Mouse (Mus musculus): Measurements from ENCODE around the gene Scp2.
A peak's percentile ranks its signal among the peaks of the same experiment; 100 is the strongest.
"Not testable (repeated sequence)": the region's sequence is repeated elsewhere in the genome, so short reads cannot be mapped to it uniquely, and the experiment has no call there.

The Scp2 gene

DNA sequence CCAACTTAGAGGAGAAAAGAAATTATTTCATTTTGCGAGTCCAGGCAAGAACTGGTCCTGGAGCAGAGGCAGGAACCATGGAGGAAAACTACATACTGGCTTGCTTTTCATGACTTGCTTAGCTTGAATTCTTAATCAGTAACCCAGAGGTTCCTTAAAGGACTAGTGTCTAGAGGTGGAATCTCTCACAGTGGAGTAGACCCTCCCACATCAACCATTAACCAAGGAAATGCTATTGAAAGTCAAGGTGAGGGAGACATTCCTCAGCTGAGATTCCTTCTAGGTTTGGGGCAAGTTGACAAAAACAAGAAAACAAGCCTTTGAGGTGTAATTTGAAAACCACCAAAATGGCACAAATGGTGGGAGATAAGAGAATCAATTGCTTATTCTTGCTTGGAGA, at the start of gene Scp2:
Gene Scp2, minus strand, starts transcription at position 119 of the 400 bp plus-strand sequence.
- no peak for DNase-seq (ENCODE audit: low read depth)

DNA sequence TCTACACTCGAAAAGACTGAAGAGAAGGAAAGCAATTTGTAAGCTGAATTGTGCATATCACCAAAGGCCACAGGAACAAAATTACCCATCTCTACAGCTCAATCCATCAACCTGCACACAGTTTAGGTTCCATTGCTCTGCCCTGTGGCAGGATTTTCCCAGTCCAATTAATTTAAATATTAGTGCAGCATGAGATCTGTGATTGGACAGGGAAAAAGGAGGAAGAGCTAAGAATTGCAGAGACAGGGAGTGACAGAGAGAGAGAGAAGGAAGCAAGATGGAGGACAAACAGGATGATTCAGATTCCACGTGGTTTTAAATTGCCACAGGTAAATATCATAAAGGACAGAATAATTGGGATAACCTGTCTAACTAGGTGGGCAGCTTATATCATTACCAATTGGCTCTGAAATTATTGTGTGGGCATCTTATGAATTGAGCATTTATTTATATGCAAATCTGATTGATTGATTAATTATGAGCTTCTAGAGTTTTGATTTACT, 48.1 kb upstream of the Scp2 start:
- peak; percentile 10 for DNase-seq (ENCODE audit: low read depth)

- DNase-seq (ENCODE audit: low read depth): no peak
These were observed 37.5 kb upstream of the Scp2 start for GRCm38 (mm10) chr4:108182278-108182677.

GRCm38 (mm10) chr4:108168056-108168455, 23.3 kb upstream of the Scp2 start:
- DNase-seq (ENCODE audit: low read depth): no peak

GRCm38 (mm10) chr4:108166874-108167273, 22.1 kb upstream of the Scp2 start:
- DNase-seq (ENCODE audit: low read depth): no peak

DNA sequence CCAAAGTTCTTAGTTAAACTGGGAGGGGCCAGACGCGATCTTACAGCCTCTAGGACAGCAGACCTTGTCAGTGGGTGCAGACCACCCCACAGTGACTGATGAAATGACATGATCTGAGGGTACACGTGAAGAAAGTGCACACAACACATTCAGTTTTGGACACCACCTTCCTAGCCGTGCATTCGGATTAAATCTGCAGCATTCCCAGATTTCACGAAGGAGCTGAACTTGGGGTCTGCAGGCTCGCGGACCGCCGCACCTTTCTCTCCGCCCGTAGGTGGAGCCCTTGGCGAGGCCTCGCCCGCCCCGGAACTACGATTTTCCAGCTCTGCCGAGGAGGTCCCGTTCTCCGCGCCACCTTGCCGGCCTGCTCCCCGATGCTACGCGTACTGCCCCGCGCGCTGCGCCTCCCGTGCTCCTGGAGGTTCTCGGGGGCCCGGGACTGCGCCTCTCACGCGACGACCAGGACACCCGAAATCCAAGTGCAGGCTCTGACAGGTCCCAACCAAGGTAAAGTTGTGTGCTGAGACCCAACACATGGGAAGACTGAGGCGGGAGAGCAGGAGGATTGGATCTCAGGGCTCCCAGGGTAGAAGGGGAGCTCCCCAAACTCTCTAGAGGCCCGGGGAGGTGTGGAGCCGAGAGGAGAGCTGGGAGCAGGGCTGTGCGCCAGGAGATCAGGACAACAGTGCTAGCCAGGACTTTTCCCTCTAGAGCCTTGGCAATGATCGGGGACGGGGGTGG, 20.5 kb upstream of the Scp2 start, which contains the start of gene Echdc2:
Gene Echdc2, plus strand, starts transcription at position 286 of the 744 bp plus-strand sequence.
- no peak for DNase-seq (ENCODE audit: low read depth)

DNA sequence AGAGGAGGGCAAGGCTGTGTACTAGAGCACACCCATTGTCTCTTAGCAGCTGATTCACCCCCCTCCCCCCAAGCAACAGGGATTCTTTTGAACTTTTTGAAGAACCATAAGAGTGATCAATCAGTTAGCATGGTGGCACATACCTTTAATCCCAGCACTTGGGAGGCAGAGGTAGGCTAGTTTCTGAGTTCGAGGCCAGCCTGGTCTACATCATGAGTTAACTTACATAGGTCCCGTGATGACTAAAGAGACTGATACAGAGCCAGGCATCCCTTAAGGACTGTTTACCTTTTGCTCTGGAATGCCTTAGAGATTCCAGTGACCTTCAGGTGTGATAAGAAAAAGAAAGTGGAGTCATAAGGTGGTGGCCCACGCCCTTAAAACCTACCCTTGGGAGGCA, 18.5 kb upstream of the Scp2 start:
- DNase-seq (ENCODE audit: low read depth): no peak

DNA sequence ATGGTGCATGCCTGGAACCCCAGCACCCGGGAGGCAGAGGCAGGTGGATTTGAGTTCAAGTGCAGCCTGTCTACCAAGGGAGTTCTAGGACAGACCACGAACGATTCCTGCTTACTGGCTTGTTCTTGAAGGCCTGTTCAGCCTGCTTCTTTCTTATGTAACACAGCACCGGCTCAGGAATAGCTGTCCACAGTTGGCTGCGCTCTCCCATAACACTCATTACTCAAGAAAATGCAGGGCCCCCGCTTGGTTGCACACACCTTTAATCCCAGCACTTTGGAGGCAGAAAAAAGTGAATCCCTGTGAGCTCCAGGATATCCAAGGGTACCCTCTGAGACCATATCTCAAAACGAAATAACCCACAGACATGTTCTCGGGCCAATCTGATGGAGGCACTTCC, 17.1 kb upstream of the Scp2 start:
- DNase-seq (ENCODE audit: low read depth): no peak

GRCm38 (mm10) chr4:108155141-108155540, 10.3 kb upstream of the Scp2 start:
- not testable (repeated sequence) for DNase-seq (ENCODE audit: low read depth)

- not testable (repeated sequence) for DNase-seq (ENCODE audit: low read depth)
These were observed 756 bp upstream of the Scp2 start for GRCm38 (mm10) chr4:108145554-108145953.

DNA sequence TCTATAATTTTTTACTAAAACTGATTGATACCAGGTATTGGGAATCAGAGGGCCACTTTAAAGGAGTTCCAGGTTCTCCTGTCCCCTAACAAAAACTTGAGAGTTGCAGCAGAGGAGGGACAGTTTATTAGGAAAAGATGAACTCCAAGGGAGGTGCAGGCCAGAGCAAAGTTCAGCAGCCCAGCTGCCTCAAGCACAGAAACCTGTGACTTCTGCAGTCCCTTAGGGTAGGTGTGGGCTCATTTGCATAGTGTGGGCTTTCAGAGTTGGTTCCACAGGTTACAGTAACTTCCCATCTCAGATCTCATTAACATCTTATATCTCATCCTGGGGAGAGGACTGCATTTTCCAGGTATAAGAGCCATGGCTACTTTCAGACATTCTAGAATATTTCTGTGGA, 1.0 kb downstream of the Scp2 start:
- DNase-seq (ENCODE audit: low read depth): no peak

DNA sequence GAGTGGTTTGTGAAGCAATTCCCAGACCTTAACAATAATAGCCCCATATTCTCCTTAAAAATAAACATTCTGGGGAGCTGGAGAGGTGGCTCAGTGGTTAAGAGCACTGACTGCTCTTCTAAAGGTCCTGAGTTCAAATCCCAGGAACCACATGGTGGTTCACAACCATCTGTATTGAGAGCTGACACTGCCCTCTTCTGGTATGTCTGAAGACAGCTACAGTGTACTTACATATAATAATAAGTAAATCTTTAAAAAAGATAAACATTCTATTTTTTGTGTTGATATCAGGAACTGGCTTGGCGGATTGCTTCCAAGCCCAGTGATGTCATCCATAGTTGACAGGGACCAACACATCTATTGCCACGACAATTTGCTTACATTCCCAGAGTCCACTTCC, 1.6 kb downstream of the Scp2 start:
- peak; percentile 43 for DNase-seq (ENCODE audit: low read depth)

DNA sequence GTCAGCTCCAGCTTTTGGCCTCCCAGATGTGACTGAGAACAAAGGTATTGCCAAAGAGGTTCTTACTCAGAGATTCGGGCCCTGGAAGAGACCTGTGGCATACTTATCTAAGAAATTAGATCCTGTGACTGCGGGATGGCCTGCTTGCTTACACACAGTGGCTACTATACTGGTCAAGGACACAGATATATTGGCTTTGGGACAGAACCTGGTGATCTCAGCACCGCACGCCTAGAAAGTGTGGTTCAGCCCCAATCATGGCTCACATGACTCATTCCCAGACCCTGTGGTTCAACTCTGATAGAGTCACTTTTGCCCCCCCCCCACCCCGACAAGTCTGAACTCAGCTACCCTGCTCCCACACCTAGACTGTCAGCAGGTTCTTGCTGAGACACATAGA, 7.9 kb downstream of the Scp2 start:
- DNase-seq (ENCODE audit: low read depth): peak; percentile 44

- DNase-seq (ENCODE audit: low read depth): no peak
These were observed 14.3 kb downstream of the Scp2 start for GRCm38 (mm10) chr4:108130452-108130851.

- no peak for DNase-seq (ENCODE audit: low read depth)
These were observed 16.5 kb downstream of the Scp2 start for GRCm38 (mm10) chr4:108128339-108128738.

- no peak for DNase-seq (ENCODE audit: low read depth)
These were observed 17.3 kb downstream of the Scp2 start for GRCm38 (mm10) chr4:108127516-108127915.

DNA sequence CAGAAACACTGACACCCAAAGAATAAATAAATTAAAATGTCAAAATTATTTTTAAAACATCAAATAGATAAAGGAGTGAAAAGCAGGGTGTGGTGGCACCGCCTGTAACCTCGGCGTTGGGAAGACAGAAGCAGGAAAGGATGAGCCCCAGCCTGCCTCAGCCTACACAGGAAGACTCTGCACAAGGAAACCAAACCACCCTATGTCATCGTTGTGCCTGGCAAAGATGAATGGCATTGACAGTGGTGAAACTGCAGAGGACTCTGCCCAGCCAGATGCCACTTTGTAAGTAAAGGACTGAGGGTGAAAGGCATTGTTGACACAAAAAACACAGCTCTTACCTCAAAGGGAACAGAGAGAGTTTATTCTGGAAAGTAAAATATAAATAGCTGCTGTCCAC, 18.5 kb downstream of the Scp2 start:
- no peak for DNase-seq (ENCODE audit: low read depth)

DNA sequence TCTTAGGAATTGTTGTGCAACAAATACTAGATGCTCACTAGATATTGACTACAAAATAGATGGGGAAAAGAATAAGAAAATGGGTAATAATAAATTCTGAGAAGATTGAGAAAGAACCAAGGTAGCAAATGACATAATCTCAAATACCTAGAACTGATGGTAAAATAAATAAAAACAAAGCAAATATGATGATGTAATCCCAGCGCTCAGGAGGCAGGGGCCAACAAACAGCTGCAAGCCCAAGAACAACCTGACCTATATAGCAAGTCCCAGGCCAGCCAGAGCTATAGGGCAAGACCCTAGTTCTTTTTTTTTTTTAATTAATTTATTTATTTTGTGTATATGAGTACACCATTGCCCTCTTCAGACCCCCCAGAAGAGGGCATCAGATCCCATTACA, 20.7 kb downstream of the Scp2 start:
- DNase-seq (ENCODE audit: low read depth): no peak

DNA sequence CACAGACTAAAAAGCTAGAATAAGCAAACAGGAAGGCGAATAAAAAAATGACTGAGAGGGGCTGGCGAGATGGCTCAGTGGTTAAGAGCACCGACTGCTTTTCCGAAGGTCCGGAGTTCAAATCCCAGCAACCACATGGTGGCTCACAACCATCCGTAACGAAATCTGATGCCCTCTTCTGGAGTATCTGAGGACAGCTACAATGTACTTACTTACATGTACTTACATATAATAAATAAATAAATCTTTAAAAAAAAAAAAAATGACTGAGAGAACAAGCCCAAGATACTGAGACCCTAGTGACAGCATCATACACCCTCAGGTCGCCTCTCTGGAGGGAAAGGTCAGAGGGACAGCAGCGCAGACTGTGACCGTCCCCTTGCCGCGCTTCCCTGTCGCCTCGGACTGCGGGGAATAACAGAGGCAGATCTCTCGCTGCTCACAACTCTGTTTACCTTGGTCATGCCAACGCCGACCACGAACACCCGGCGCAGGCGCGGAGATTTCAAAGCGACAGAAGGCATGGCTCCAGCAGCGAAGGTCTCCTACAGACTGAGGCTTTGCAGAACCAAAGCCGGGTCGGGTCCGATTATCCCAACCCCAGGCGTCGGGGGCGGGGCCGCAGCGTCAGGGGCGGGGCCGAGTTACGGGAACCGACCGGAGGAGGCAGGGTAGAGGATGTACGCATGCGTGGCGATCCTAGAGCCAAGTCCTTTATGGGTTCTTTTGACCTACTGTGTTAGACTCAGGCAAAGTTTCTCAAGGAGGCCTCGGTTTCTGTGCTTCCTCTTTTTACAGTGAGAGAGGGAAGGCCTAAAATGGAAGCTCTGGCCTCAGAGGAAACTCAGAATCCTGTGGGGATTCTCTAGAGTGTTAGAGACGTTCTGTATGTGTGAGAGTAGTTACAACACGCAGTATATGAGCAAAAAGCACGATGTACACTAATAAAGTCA, 26.6 kb downstream of the Scp2 start:
- DNase-seq (ENCODE audit: low read depth): peak; percentile 97

GRCm38 (mm10) chr4:108117488-108117887, 27.3 kb downstream of the Scp2 start:
- peak; percentile 35 for DNase-seq (ENCODE audit: low read depth)

GRCm38 (mm10) chr4:108116466-108116865, 28.3 kb downstream of the Scp2 start:
- no peak for DNase-seq (ENCODE audit: low read depth)

GRCm38 (mm10) chr4:108110706-108111105, 34.1 kb downstream of the Scp2 start:
- DNase-seq (ENCODE audit: low read depth): no peak

- no peak for DNase-seq (ENCODE audit: low read depth)
These were observed 35.1 kb downstream of the Scp2 start for GRCm38 (mm10) chr4:108109728-108110127.

All from 416B (cell line).